Mouse (Mus musculus) heart, adult 2 months (tissue): Measurements from ENCODE around the gene Coro2b. TPM values are rescaled to one million over a fixed set of nuclear protein-coding genes. Genes with fewer than 3 reads are reported as not detected.

Source experiments
- DNase-seq, 2 experiments: peaks; one replicate each; pipeline ENCODE4 v3.0.0; 2021
- H3K27ac ChIP-seq: fragments of 200-600 bp; 2 replicates; pipeline ENCODE4 v1.8.1; 2022
- H3K27me3 ChIP-seq: fragments of 200-500 bp; 2 replicates; pipeline ENCODE4 v1.6.1; 2012; ENCODE audit warnings: mild to moderate bottlenecking, low read length, inconsistent platforms, mixed read lengths; ENCODE audit not compliant: control insufficient read depth, insufficient read depth
- H3K36me3 ChIP-seq: fragments of 200-500 bp; 2 replicates; pipeline ENCODE4 v1.6.1; 2012; ENCODE audit warnings: low read length, inconsistent platforms; ENCODE audit not compliant: control insufficient read depth, insufficient read depth
- H3K4me1 ChIP-seq: fragments of 200-500 bp; 2 replicates; pipeline ENCODE4 v1.6.1; 2011; ENCODE audit warnings: low read length; ENCODE audit not compliant: control insufficient read depth, insufficient read depth
- H3K4me3 ChIP-seq: fragments of 200-600 bp; 2 replicates; pipeline ENCODE4 v1.8.1; 2022
- H3K79me2 ChIP-seq: fragments of 200-500 bp; replicated peaks from 2 replicates; pipeline ENCODE4 v1.6.1; 2012; ENCODE audit warnings: mild to moderate bottlenecking, inconsistent platforms, low read length, moderate library complexity, mixed read lengths; ENCODE audit not compliant: control insufficient read depth, insufficient read depth
- H3K9ac ChIP-seq: fragments of 200-500 bp; 2 replicates; pipeline ENCODE4 v1.6.1; 2012; ENCODE audit warnings: low read depth, mild to moderate bottlenecking, control low read depth, inconsistent platforms, low read length, mixed read lengths
- CTCF ChIP-seq: fragments of 200-600 bp; IDR thresholded peaks from 2 replicates; pipeline ENCODE4 v1.8.1; 2022; ENCODE audit warnings: antibody characterized with exemption, mild to moderate bottlenecking, moderate library complexity
- EP300 ChIP-seq: fragments of 200-500 bp; IDR thresholded peaks from 2 replicates; pipeline ENCODE4 v1.6.1; 2011; ENCODE audit warnings: low read depth, low read length, control low read depth; ENCODE audit not compliant: insufficient read depth
- POLR2A ChIP-seq: fragments of 200-500 bp; IDR thresholded peaks from 2 replicates; pipeline ENCODE4 v1.6.1; 2011; ENCODE audit warnings: mild to moderate bottlenecking, low read depth, low read length, control low read depth; ENCODE audit not compliant: insufficient read depth
- WGBS: fragments of 180-500 bp; shearing (Covaris S2); methylation state at CpG from one replicate; pipeline ENCODE4 v1.1.7; 2018; 5-methylcytosine and 5-hydroxymethylcytosine counted together
- intact Hi-C: fragments of 180-260 bp; cut with DNase I; formaldehyde crosslinking; loops from one replicate; pipeline ENCODE4 v1.15.1; 2025
- polyA plus RNA-seq: library from polyadenylated mRNA; depleted of rRNA; stranded (reverse); fragments of >200 nt; gene quantifications from 2 replicates; pipeline ENCODE4 v1.2.3, GENCODE M21; 2012
- total RNA-seq, 2 experiments: library from RNA; stranded (reverse); gene quantifications; 2 replicates each; pipeline ENCODE4 v1.2.3; 2021

Gene Coro2b
- total and polyA plus RNA-seq, 3 experiments, result 10.1 to 17.2 (median 11.6) TPM

GRCm38 (mm10) chr9:62531459-62532275 lies 5.2 kb downstream of the Coro2b start:
- TF ChIP-seq EP300, result 0 out of 2 replicates have a peak, but pooled peaks have one; percentile 32
- no peak for TF ChIP-seq POLR2A
- Histone ChIP-seq H3K27me3 (no peaks in the 10 kb centered on the region), H3K27ac (peak overlapping the region; percentile 22; the same call in 1 of the 2 replicates), H3K4me3 (no peak overlapping the region), H3K9ac (no peak overlapping the region), H3K79me2 (no peaks in the 10 kb centered on the region), H3K36me3 (no peaks in the 10 kb centered on the region; the same call in 1 of the 2 replicates), H3K4me1 (peaks cover 16% of the 10 kb centered on the region)
- 37% methylated on average over 12 of the region's 12 CpGs for WGBS
- intact Hi-C loops, result no loop called here
- peak; percentile 71 to 81 for DNase-seq

- Histone ChIP-seq H3K36me3 (no peaks in the 10 kb centered on the region; the same call in 1 of the 2 replicates), H3K27me3 (no peaks in the 10 kb centered on the region), H3K4me3 (no peak overlapping the region), H3K4me1 (peaks cover 21% of the 10 kb centered on the region), H3K79me2 (no peaks in the 10 kb centered on the region), H3K9ac (no peak overlapping the region), H3K27ac (no peak overlapping the region)
- intact Hi-C loops, result no loop called here
- TF ChIP-seq CTCF, result no peak
- no peak for TF ChIP-seq POLR2A
- no peak for TF ChIP-seq EP300
- no peak for DNase-seq
- WGBS, result 76% methylated on average over 11 of the region's 11 CpGs
Measured at GRCm38 (mm10) chr9:62528527-62528926, 8.3 kb downstream of the Coro2b start.

- peak overlapping the region; percentile 43 for H3K27ac ChIP-seq
Measured at GRCm38 (mm10) chr9:62526858-62527257, 10.0 kb downstream of the Coro2b start.

GRCm38 (mm10) chr9:62526451-62526850 lies 10.4 kb downstream of the Coro2b start:
- Histone ChIP-seq H3K36me3 (no peaks in the 10 kb centered on the region; the same call in 1 of the 2 replicates), H3K27me3 (no peaks in the 10 kb centered on the region), H3K27ac (peak overlapping the region; percentile 43), H3K4me3 (no peak overlapping the region), H3K79me2 (no peaks in the 10 kb centered on the region), H3K4me1 (peaks cover 29% of the 10 kb centered on the region), H3K9ac (no peak overlapping the region)
- TF ChIP-seq EP300, result no peak
- peak; percentile 53 to 66 for DNase-seq
- 2% methylated on average over 3 of the region's 3 CpGs for WGBS
- intact Hi-C loops, result no loop called here

More at GRCm38 (mm10) chr9:62526858-62527257, 10.0 kb downstream of the Coro2b start:
- WGBS, result 56% methylated on average over 8 of the region's 8 CpGs
- intact Hi-C loops, result no loop called here
- Histone ChIP-seq H3K9ac (no peak overlapping the region), H3K4me1 (peaks cover 29% of the 10 kb centered on the region), H3K4me3 (no peak overlapping the region), H3K79me2 (no peaks in the 10 kb centered on the region), H3K36me3 (no peaks in the 10 kb centered on the region; the same call in 1 of the 2 replicates), H3K27me3 (no peaks in the 10 kb centered on the region)
- TF ChIP-seq POLR2A (no peak), EP300 (no peak), CTCF (no peak)
- DNase-seq, result peak; percentile 31 to 32

- H3K36me3 ChIP-seq, result no peaks in the 10 kb centered on the region
- no peaks in the 10 kb centered on the region for H3K27me3 ChIP-seq
- no peak for TF ChIP-seq CTCF
- TF ChIP-seq POLR2A, result no peak
- TF ChIP-seq EP300, result no peak
- DNase-seq, result peak in 1 of 2 experiments; percentile 27
- H3K27ac ChIP-seq, result peak overlapping the region; percentile 90
- intact Hi-C loops, result loop anchor here (1.0 kb wide), 1 partner anchor 9 kb away; no protein-coding TSS in a partner anchor
- WGBS, result 61% methylated on average over 4 of the region's 4 CpGs
- H3K9ac ChIP-seq, result no peak overlapping the region
- H3K4me3 ChIP-seq, result no peak overlapping the region
- no peaks in the 10 kb centered on the region for H3K79me2 ChIP-seq
- peaks cover 35% of the 10 kb centered on the region for H3K4me1 ChIP-seq
Measured at GRCm38 (mm10) chr9:62524761-62525308, 12.0 kb downstream of the Coro2b start.

- Histone ChIP-seq H3K4me1 (peaks cover 35% of the 10 kb centered on the region), H3K36me3 (no peaks in the 10 kb centered on the region), H3K79me2 (no peaks in the 10 kb centered on the region), H3K4me3 (peak overlapping the region; percentile 24), H3K27ac (peak overlapping the region; percentile 90), H3K9ac (0 out of 2 replicates have a peak overlapping the region, but pooled peaks have one; percentile 9), H3K27me3 (no peaks in the 10 kb centered on the region)
- WGBS, result 51% methylated on average over 15 of the region's 15 CpGs
- TF ChIP-seq POLR2A (peak; percentile 68), CTCF (no peak), EP300 (0 out of 2 replicates have a peak, but pooled peaks have one; percentile 58)
- DNase-seq, result peak; percentile 77 to 81
- intact Hi-C loops, result no loop called here
Measured at GRCm38 (mm10) chr9:62522791-62523471, 13.9 kb downstream of the Coro2b start.
